Mouse (Mus musculus): Measurements from ENCODE around the gene Taf9.

The Taf9 gene

DNA sequence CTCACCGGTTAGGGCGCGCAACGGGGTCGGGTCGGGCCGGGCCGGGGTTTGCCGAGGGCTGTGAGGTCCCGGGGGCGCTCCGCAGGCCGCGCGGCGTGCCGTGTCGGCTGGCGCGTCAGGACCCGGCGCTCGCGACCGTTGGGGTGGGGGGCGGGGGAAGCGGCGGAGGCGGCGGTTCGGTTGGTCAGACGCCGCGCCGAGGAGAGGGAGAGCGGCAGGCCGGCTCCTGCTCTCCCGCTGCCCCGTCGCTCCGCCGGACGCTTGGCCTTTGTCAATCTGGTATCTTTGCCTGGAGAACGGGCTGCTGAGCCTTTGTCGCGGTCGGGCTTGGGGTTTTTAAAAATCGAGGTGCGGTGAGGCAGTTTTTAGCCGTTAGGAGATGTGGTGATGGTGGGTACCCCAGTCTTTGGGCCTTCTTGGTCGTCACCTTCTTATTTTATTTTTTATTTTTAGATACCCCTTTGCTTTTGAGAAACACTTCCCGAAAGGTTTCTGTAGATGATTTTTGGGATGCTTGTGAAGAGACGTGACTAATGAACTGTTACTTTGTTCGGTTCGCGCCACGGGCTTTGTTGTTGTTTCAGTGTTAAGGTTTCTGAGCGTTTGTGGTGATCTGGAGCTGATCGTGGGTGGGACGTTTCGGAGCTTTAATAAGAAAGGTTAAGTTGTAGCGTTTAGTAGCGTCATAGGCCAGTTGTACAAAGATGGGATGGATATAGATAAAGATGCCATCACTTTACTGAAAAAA lies at the start of gene Taf9:
Gene Taf9, plus strand, starts transcription at position 141 of the 748 bp plus-strand sequence.
- no peak for DNase-seq (ENCODE audit: low spot score in 2 of 2)

DNA sequence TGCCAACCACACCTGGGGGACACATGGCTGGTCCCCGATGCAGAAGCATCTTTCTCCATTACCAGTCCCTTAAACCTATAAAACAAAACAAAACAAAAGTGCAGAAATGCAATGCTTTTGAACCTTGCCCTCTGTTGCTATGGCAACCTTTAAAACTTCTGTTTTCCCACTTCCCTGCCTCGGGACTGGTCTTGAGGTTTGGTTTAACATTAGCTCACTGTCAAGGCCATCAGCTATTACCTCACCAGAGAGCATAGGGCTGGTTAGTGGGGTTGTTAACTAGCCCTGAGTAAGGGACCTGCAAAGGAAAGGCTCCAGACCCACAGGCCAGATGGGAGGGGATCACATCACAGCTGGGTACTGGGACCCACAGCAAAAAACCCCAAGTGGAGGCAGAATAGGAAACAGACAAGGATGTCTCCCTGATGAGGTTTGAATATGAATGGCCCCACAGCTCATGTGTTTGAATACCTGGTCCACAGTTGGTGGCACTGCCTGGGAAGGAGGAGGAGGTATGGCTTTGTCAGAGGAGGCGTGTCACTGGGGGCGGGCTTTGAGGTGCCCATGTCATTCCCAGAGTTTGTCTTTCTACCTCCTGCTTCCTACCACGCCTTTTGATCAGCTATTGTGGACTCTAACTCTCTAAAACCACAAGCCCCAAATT lies 49.0 kb upstream of the Taf9 start:
- DNase-seq (ENCODE audit: low spot score in 2 of 2): no peak

DNA sequence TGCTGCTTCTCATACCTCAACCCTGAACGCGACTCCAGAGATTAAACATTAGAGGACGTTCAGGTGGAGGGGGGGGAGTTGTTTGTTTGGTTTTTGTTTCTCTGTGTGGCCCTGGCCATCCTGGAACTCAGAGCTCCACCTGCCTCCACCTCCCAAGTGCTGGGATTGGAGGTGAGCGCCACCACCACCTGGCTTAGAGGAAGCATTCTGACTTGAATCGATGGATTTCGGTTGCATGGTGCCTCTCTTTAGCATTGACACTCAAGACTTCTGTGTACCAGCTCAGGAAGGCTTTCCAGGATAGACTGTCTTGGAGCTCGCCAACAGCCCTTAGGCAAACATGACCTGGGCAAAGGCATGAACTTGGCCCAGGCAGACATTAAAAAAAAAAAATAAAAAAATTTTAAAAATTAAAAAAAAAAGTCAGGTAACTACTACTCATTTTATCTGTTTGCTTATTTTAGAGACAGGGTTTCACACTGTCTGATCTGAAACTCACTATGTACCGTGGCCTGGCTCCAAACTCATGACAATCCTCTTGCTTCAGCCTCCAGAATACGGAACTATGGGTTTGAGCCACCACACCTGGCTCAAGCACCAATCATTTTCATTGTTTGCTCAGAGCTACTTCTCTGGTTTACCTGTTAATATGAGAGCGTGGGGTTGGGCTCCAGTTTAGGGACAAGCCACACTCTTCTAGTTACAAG lies 48.2 kb upstream of the Taf9 start:
- DNase-seq (ENCODE audit: low spot score in 2 of 2): no peak

DNA sequence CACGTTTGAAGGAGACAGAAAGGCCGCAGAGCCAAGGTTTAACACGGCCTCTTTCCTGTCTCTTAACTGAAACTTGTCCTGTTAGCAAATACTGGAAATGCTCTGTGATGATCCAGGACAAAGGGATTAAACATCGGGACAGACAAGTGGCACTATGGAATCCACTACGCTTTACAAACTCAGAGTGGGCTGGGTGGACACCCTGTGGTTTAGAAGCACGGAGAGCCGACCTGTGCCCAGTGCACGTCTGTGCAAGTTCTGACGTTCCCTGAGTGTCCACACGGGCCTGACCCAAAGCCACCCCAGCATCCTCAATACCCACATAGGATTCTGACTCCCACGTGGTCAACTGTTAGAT lies 47.7 kb upstream of the Taf9 start:
- no peak for DNase-seq (ENCODE audit: low spot score in 2 of 2)

DNA sequence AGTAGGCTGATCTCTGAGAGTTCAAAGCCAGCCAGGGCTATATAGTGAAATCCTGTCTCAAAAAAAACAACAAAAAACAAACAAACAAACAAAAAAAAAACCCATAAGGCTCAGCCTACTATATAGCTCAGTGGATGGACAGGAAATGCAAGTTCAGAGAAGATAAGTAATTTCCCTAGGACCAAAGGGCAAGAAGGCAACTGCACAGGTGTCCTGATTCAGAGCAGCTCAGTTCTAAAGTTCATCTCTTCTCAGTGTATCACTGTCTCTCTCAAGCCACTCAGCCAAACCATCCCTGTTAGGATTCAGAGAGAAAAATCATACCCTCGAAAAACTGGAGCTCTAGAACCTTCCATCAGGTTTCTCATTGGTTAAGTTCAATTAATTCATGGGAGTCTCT lies 45.5 kb upstream of the Taf9 start:
- DNase-seq (ENCODE audit: low spot score in 2 of 2): no peak

DNA sequence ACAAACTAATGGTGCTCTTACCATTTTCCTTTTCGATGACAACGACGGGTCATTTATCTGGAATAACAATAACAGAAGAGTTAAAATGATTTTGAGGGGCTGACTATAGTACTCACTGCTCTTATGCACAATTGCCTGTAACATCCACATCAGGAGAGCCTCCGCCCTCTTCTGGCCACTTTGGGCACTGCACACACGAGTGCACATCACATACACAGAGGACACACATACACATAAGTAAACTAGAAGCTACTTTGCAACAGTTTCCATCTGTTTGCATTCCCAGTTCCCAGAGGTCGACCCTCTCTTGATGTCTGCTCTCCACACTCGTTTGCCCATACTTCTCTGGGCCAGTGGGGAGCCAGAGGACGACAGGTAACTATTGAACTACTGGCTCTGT lies 43.6 kb upstream of the Taf9 start:
- DNase-seq (ENCODE audit: low spot score in 2 of 2): no peak

DNA sequence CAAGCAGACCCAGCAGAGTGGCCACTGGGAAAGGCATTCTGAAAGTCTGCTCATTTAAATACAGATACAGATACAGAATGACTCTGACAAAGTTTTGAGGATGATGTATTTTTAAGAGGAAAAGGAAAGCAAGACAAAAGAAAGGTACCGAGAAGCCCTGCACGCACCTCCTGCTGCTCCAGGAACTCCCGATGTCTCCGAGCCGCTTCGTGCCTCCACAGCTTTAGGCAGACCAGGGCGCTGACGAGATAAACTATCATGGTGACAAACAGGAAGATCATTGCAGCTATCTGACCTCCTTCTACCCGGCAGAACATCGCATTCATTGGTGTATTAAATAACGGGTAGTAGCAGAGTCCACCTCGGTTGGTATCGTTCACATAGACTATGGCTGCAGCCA lies 40.1 kb upstream of the Taf9 start:
- DNase-seq (ENCODE audit: low spot score in 2 of 2): no peak

DNA sequence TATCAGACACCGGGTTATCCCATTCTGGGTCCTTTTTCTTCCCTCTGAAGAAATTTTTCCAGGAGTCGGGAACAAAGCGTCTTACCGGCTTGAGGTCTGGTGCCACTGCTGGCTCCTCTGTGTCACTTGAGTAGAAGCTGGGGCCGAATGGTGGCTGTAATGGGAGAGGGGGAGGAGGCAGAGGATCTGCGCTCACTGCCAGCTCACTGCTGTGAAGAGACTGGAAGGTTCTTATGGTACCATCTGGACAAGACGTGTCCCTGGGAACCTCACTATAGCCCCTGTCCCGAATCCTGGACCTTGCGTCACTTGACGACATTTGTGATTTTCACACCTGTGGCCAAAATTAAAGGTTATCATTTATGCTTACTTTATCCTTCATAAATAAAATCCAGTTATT lies 39.1 kb upstream of the Taf9 start:
- DNase-seq (ENCODE audit: low spot score in 2 of 2): no peak

DNA sequence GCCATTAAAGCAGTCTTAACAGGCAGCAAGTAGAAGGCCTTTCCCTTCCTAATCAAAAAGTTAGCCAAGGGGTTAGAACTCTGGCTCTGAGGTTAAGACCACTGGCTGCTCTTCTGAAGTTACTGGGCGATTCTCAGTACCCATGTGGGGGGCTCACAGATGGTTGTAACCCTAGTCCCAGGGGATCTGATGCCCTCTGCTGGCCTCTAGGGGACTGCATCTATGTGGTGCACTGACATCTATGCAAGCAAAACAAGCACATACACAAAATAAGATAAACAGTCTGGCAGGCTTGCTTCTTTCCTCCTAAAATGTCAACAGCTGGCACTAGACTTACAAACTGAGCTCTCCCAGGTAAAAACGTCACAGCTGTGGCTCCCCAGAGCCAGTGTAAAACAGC lies 38.5 kb upstream of the Taf9 start:
- no peak for DNase-seq (ENCODE audit: low spot score in 2 of 2)

DNA sequence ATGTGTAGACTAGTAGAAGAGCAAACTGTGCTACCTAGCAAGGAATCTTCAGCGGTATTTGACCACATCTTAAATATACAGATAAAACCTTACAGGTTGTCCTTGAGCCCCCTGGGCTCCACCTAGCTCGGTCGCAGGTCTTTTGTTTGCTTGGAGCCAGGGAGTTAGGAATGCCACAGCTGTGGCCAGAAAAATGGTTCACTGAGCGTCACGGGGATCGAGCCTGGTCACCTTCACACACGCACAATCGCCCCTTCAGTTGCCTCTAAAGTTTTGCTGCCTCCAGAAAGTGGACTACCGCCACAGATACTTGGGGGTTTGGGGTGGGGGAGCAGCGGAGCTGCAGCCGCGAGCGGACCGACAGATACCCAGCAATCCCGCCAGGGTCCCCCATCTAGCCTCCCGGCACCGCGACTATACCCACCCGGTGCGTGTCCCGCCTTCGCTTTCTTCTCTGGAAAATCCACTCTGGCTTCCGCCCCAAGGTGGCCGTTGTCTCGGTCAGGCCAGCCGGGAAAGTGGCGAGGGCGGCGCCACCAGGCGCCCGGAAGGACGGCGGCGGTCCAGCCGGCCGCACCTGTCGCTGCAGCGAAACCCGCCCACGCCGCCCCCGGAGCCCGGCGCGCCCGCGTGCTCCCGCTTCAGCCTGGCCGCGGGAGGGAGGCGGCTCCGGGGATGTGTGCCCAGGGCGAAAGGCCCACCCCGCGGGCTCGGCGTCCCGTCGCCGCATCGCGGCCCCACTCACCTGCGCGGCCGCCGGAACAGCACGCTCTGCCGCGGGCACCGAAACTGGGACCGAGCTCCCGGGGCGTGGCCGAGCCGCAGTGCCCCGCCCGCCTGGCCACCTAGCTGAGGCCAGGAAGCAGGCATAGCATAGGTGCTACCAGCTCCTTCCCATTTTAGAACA lies 34.9 kb upstream of the Taf9 start, which contains the start of gene Marveld2:
Gene Marveld2, minus strand, starts transcription at position 791 of the 907 bp plus-strand sequence.
- peak in 1 of 2 experiments; percentile 22 for DNase-seq (ENCODE audit: low spot score in 2 of 2)

DNA sequence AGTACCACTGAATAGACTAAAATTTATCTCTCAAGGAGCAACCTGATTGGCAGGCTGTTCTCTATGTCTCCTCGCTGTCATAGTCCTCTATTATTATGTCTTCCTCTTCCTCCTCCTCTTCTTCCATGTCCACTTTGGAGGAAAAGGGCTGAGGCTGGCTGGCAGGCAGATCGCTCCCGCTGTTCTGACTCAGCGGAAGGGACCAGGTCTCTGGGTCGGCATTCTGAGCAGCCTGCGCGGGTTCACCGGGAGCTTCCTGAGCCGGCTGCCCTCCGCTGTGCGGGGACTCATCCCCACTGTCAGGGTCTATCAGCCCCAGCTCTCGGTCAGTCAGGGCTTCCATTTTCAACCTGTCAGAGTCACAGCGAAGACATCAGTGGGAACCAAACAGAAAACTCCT lies 33.8 kb upstream of the Taf9 start:
- DNase-seq (ENCODE audit: low spot score in 2 of 2): no peak

DNA sequence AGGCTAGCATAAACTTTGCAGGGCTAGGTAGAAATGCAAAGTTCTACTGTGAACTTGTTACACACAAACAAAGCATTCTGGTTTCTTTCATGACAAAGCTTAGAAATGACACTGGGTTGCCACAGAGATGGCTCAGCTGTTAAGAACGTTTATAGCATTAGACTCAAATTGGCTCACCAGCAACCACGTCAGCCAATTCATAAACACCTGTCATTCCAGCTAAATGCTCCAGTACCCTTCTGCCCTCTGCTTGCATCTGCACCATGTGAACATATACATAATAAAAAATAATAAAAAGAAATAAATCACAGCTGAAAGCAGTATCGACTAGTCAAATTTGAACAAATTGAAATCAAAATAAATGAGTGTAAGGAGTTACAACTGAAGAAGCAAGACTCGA lies 29.1 kb upstream of the Taf9 start:
- DNase-seq (ENCODE audit: low spot score in 2 of 2): no peak

DNA sequence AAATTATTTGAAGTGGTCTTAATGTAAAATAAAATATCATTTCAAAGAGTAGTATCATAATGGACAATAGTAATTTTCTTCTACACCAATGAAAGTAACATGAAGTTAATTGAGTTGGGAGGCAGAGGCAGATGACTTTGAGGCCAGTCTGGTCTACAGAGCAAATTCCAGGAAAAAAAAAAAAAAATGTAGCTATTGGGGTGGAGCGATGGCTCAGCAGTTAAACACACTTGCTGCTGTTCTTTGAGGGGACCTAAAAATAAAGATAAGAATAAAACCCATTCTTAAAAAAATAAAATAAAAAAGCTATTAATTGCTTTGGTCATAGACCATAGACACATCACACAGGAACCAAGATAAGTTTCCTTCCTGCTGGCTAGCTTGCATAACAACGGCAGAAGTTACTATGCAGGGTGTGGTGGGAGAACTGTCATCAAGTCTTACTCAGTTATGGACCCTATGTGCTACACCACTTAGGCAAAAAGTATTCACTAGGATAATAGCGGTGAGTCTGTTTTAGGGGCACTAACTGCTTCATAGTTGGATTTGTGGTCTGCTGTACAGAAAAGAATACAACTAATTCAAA lies 17.2 kb upstream of the Taf9 start:
- DNase-seq (ENCODE audit: low spot score in 2 of 2): no peak

DNA sequence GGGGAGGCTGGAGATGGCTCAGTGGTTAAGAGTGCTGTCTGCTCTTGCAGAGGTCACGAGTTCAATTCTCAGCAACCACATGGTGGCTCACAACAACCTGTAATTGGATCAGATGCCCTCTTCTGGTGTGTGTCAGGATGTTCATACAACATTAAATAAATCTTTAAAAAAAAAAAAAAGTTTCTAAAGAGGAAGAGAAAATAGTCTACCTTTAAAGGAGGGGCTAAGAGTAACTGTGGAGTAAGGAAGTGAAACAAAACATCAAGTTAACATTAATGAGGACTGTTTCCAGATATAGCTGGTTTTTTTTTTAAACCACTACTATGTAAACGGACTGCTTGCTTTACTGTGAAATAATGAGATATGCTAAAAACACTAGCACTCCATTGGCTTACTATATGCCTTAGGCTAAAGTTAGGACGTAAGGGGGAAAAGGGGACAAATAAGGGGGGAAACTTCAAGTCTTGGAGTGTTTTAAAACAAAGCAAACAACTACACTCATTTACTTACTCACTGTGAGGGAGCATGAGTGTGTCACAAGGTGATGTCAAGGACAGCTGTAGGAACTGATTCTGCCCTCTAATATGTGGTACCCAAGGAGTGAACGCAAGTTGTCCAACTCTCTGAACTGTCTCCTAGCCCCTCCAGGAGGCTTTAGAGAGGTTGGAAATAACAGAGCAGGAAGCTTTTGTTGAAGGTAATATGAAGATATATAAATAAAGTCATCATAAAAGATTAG lies 8.7 kb upstream of the Taf9 start:
- no peak for DNase-seq (ENCODE audit: low spot score in 2 of 2)

DNA sequence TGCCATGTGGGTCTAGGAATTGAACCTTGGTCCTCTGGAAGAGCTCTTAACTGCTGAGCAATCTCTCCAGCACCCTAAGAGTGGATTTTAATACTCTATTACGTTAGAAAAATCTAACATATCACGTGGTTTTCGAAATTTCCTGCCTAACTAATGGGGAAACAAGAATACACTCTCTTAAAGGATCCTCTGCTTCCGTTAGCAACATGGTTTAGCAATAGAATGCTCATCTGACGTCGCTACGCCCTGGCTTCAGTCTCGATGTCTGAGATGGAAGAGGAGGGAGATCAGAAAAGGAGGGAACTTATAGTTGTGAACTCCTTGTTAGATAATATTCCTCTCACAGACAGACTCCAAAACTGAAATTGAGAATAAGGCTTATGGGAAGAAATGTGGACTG lies 3.2 kb upstream of the Taf9 start:
- DNase-seq (ENCODE audit: low spot score in 2 of 2): no peak

DNA sequence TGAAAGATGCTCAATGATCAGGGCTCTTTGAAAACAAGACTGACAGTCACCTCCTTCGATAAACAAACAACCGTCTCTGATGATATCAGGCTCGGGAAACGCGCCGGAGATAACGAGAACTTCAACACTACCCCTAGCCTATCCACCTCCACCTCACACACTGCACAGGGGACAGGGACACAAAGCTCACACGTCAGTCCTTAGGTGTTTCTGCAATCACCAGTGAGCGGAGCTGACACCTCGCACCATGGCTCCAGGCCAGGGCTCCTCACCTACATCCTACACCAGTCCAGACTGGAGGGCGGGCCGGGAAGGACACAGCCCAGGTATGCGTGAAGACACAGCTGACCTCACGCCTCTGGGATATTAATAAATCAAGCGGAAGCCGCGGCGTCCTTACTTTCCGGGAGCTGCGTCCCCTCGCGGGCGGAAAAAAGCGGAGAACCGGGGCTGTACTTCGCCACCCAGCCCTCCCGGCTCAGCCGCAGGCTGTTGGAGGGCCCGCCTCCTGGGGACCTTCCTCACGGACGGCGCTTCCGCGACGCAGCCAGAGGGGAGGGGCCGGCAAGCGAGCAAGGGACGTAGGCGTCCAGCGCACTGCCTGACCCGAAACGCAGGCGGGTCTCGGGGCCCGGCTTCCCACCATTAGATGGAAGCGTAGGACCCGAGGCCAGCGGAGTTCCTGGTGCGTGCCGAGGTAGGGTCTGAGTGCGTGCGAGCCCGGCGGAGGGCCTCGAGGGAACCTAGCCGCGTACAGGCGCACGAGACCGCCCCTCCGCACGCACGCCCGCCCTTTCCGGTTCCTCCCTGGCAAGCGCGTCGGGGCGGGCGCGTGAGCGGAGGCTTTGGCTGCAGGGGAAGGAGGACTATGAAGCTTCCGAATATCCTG lies 585 bp upstream of the Taf9 start, which contains the start of the genes Ak6 and Rad17:
Gene Ak6, plus strand, starts transcription at position 430 of the 889 bp plus-strand sequence.
Gene Rad17, minus strand, starts transcription at position 502 of the 889 bp plus-strand sequence.
- DNase-seq (ENCODE audit: low spot score in 2 of 2): peak; percentile 87 to 92

DNA sequence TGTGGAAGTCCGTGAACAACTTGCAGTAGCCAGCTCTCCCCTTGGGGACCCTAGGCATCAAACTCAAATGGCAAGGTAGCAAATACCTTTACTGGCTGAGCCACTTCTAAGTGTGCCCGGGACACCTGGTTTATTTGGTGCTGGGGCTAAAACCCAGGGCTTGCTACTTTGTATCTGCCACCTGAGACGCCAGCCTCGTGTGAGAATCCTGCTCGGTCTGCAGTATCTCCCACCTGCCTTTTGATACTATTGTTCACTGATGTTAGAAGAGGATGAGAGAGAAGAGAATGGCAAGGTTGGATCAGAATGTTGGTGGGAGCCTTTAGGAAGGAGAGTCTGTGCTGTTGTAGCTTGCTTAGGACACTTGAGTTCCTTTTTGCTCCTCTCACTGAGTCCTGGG lies 6.7 kb downstream of the Taf9 start:
- no peak for DNase-seq (ENCODE audit: low spot score in 2 of 2)

DNA sequence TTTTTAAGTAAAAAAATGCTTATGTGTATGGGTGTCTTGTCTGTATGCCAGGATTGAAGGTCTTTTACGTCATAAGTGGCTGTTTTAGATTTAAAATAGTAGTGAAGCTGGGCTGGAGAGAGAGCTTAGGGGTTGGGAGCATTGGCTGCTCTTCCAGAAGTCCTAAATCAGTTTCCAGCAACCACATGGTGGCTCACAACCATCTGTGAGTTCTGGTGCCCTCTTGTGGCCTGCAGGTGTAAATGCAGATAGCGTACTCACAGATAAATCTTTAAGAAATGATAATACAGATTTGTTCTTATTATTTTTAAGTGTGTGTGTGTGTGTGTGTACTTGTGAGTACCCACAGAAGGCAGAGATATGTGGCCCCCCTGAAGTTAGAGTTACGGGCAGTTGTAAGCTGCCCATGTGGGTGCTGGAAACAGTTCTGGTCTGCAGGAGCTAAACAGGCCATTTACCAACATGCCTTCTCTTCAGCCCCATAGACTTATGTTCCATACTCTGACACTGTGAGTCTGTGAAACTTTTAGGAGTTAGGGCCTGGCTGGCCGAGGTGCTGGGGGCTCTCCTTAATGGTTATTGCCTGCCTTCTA lies 8.6 kb downstream of the Taf9 start:
- peak in 1 of 2 experiments; percentile 54 for DNase-seq (ENCODE audit: low spot score in 2 of 2)
